Mouse (Mus musculus): Measurements from ENCODE around the gene Fign.

Fign gene

GRCm38 (mm10) chr2:64059477-64059876 is 38.4 kb downstream of the Fign start:
- in situ Hi-C loops (cut with MboI, MseI), result no loop called here

- in situ Hi-C loops (cut with MboI, MseI), result no loop called here
Observed at GRCm38 (mm10) chr2:64048142-64048541, 49.7 kb downstream of the Fign start.

GRCm38 (mm10) chr2:64043099-64043498 is 54.7 kb downstream of the Fign start:
- in situ Hi-C loops (cut with MboI, MseI), result no loop called here

- in situ Hi-C loops (cut with MboI, MseI), result no loop called here
Observed at GRCm38 (mm10) chr2:64035393-64035792, 62.4 kb downstream of the Fign start.

DNA sequence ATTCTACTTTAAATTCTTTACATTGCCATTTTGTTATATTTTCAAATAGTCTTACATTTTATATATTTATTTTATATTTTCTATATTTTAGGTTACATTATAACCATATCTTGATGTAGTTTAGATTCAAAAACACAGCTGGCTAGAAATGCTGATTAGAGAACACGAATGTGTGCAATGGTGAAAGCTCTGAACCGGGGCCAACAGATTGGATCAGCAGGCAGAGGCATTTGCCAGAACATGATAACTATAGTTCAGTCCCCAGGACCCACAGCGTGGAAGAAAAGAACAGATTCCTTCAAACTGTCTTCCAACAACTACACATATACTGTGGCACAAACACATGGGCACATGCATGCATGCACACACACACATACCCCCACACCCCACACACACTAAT is 64.0 kb downstream of the Fign start:
- in situ Hi-C loops (cut with MboI, MseI), result no loop called here

DNA sequence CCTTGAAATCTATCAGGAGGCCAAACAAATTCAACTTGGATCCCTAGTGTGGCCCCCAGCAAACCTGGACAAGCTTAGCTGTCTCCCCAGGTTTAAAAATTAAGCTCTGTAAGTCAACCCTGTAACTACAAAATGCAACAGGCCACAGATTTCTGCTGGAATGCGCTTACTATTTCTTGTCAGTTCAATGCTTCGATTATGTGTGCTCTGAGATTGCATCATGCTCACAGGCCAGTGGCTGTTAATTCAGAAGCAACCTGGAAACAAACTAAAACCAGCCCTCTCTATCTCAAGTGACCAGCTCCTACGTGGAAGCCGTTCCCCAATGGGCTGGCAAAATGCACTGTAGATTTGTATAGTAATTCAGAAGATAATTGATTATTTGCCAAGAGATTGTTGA is 71.9 kb downstream of the Fign start:
- in situ Hi-C loops (cut with MboI, MseI), result no loop called here

DNA sequence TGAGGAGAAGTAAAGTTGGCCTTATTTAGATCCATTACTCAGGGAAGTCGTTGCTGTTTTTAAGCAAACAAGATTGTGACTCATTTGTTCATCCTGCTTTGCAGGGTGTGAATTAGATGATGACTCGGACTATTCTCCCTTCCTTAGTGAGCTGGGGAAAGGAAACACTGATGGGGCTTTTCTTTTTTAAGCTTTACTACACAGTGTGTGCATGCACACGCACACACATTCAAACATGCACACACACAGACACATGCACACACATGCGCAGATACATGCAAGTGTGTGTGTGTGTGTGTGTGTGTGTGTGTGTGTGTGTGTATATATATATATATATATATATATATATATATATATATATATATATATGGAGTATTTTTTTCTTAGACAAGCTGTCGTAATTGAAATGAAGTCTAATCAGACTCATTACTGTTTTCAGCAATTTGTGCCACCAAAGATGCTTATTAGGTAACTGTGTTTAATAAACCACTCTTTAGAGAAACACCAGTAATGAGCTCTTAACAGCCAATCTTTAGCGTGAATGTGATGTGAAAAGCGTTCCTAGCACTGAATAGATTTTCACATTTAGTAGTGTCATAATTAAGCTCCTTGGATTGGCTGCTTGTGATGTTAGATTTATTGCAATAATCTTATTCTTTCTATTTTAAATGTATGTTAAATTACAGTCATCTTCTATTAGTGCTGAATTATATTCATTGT is 103.4 kb downstream of the Fign start:
- in situ Hi-C loops (cut with MboI, MseI), result no loop called here

GRCm38 (mm10) chr2:63985426-63985825 is 112.4 kb downstream of the Fign start:
- in situ Hi-C loops (cut with MboI, MseI), result no loop called here

DNA sequence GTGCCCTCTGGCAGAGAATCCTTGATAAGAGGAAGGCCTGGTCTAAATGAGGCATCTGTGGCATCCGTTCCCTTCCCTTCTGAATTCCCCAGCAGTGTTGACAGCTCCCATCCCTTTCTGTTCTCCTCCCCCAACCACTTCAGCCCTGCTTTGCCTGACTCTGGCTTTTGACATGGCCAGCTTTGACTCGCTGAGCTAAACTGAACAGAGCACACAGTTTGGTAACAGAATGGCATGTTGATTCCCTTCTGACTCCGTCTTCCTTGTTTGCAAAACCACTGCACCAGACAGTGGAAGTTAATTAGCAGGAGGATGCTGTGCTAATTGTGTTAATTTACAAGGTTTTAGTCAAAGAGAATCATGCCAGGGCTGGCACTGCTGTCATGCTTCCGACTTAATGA is 115.5 kb downstream of the Fign start:
- in situ Hi-C loops (cut with MboI, MseI), result no loop called here

DNA sequence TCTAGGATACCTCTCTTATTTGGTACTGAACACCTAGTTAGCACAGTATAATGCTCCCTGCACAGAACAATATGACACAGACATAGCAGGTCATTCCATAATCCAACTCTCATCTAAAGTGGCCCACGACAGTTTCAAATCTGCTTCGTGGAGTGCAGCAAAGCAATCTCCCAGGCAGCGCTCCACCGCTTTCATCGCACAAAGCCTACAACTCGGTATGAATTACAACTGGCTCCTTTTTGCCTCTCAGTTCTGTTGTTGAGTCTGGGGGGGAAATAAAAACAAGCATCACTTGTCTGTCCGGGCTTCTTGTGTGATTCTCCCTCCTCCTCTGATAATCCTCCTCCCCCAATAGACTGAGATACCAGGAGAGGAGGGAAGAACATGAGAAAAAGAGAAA is 116.4 kb downstream of the Fign start:
- in situ Hi-C loops (cut with MboI, MseI), result no loop called here

DNA sequence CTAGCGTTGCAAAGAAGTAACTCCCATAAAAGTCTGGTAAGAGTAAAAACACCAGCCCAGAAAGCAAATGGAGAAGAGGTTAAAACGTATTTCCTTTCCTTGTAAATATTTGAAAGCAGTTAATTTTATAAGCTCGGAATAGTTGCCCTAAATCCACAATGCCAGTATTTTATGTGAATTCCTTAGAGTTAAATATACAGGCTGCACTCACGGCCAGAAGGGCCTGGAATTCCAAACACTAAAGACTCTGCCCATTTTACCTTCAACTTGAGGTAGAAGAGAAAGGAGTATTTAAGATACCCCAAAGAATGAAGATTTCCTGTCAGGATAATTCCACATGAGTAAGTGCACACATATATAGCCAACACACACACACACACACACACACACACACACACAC is 128.2 kb downstream of the Fign start:
- in situ Hi-C loops (cut with MboI, MseI), result no loop called here

GRCm38 (mm10) chr2:63931041-63931440 is 166.8 kb downstream of the Fign start:
- in situ Hi-C loops (cut with MboI, MseI), result no loop called here

- in situ Hi-C loops (cut with MboI, MseI), result no loop called here
Observed at GRCm38 (mm10) chr2:63926481-63927097, 171.2 kb downstream of the Fign start.

DNA sequence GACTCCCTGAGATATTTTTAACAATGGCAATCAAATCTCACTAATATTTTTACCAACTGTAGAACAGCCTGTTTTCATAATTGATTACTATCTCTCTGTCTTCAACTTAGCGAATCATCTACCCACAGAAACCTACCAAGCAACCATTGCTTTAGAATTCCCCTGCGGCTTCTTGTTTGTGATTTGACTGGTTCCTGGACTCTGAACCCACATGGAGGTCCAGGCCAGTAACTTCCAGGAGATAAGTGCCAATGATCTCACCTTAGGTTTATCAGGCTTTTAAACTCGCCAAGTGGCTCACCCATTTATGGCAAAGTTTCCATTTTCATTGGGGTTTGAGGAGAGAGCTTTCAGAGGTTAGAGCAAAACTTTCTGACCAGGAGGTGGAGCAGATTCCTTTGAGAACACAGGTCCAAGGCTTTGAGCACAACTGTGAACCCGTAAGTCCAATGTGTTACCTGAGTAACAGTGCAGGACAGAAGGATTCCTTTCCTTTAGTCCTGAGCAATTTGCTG is 172.1 kb downstream of the Fign start:
- in situ Hi-C loops (cut with MboI, MseI), result no loop called here
